Mouse (Mus musculus) left cerebral cortex, adult 18-20 months (tissue): ENCODE measurements at regions not wholly inside any gene's neighbourhood (a gene's known extent, or its start where the extent isn't known, plus 50 kb on each side); places are given as distances from the start of the nearest gene placed in this dataset.
"Not testable (repeated sequence)": the region's sequence is repeated elsewhere in the genome, so short reads cannot be mapped to it uniquely, and the experiment has no call there.

Experiments used
- DNase-seq, 2 experiments: peaks; one replicate each; pipeline ENCODE4 v3.0.0; 2021 to 2022; ENCODE audit warnings: low spot score in 2 of 2, mixed read lengths in 1 of 2

DNA sequence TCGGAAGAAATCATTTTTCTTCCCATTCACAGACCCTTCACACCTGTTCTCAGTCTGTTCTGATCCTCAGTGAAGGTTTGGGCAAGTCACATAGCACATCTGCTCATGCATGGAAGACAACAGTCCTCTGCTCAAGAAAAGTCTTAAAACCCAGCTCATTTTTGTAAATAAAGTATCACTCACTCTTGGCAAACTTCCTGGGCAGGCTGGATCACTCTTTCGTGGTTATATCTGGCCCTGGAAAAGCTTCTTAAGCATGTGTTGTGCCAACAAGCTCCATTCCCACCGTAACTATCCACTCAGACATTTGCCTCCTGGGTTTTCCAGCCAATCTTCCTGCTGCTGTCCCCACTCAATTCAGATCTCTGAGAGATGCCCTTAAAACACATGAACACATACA is 103.2 kb upstream of the Cep85l start:
- no peak for DNase-seq

DNA sequence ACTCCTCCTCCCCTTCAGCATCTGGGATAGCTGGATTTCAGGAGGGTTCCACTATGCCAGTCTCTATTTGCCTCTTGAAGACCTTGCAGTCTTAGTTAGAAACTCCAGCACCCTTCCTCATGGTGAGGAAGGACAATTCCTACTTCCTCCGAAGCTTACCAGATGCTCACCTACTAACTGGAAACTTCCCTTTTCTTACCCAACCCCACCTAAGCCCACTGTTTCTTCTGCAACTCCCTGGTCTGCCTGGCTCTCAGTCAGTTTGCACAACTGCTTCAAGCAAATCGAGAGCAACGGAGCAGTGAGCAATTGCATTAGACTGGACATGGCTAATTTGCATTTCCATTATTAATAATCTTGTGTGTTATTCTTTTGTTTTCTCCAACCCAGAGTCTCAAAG is 90.5 kb upstream of the Cep85l start:
- no peak for DNase-seq

DNA sequence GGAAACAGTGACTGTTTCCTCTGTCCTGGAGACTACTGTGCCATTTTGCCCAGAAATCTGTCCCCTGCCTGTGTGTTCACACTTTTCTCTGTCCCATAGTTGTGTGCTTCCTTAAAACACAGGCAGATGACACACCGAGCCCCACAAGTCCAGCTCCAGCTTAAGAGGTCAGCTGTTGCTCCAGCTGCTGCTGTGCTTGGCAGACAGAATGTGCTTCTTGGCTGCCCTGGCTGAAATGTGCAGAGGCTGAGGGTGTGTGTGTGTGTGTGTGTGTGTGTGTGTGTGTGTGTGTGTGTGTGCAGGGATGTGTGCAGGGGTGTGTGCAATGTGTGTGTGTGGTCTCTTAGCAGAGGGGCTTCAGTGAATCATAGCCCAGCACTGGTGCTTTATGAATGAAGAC is 89.9 kb upstream of the Cep85l start:
- DNase-seq: no peak

DNA sequence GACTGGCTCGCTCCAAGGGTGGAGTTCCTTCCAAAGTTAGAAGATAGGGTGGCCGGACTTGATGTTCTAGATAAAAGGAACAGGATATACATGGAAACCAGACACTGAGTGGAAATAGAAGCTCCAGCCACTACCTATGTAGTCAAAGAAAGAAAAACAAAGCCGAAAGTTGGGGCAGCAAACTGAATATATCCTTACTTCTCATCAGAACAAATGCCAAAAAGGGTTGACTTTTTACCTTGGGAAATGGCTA is 88.5 kb upstream of the Cep85l start:
- DNase-seq: no peak

DNA sequence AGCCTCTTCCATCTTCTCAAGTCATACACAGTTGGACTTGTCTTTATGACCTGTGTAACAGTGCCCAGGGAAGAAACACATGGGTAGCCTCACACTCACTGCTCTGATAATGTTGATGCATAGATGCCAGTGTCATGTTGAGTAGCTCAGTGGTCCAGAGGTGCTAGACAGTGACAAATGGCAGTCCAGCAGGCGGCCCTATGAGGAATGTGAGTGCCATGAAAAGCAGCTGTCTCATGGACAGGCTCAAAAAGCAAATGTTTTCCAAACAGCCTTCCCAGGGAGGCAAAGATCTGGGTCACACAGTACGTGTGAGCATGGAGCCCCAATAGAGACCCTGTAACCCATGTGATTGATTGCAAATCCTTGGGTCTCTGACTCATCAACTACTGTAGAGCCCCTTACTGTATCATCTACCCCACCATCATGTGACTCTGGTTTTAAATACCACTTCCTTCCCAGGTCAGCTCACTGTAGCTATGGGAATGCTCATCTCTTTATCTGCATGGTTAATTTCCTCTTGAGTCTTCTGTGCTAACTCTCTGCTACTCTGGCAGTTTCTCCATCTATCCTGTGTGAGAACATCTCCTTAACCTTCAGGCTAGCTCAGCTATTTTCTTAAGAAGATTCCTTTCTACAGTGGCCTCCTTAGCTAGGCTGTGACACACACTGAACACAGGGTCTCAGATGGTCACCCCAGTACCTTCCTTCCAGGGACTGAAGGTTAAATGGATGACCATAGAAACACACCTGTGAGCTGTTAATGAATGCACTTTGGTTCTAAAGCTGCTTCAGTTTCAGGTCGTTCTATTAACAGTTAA is 87.9 kb upstream of the Cep85l start:
- DNase-seq: no peak

DNA sequence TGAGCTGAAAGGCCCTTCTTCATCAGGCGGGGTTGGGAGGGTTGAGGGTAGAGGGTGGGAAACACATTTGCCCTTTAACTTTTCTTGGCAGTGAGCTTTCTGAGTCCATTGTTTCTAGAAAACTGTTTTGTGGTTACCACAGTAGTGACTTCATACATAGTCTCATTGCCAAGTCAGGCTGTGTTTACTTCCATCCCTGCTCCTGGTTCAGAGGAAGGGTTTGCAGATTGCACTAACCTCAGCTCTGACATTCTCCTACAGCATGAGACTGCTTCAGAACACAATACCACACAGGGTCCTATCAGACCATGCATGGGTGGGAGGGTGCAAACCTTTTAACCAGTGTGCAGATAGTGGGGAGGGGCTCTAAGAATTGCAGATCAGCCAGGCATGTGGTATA is 87.1 kb upstream of the Cep85l start:
- no peak for DNase-seq

DNA sequence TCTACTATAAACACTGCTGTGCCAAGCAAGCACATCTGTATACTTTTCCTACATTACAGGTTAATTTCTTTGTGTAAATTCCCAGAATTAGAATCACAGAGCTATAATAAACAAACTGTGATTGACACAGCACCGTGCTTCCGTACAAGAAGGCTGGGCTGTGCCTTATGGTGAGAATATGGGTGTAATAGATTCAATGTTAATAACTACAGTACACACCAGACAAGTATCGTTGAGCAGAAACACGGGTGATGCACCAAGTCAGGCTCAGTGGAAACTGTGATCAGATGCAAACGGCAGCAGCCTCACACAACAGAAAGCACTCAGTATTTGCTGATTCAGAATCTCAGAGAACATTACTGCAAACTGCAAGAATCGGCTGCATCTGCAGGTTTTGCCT is 86.5 kb upstream of the Cep85l start:
- no peak for DNase-seq

DNA sequence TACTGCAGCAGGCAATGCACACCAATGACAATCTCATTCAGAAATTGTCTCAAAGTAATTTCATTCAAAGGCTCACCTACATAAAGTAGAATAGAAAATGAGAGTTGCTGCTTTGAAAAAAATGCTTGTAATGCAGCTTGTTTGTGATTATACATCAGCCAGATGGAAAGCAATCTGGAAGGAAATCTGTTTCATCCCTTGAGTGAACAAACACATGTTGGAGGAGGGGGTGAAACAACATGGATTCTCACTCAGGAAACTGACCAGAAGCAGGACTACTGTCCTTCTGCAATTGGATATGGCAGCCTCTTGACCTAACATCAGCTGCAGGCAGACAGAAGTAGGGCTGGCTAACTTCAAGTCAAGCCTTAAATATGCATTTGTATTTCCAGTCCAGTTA is 84.8 kb upstream of the Cep85l start:
- no peak for DNase-seq

DNA sequence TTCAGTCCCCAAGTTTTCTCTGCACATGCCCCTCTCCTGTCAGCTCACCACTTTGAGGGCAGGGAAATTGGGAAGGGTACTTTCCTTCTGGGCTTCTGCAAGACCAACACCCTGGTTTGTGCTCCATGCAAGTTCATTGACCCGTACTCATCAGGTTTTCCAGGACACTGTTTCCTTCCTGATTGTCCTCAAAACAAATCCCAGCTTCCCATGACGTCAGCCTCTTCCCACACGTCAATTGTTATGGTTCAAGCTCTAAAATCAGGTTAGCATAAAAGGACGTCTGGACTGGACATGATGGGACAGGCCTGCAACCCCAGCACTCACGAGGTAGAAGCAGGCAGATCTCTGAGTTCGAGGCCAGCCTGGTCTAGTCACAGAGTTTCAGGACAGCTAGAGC is 84.3 kb upstream of the Cep85l start:
- DNase-seq: no peak

DNA sequence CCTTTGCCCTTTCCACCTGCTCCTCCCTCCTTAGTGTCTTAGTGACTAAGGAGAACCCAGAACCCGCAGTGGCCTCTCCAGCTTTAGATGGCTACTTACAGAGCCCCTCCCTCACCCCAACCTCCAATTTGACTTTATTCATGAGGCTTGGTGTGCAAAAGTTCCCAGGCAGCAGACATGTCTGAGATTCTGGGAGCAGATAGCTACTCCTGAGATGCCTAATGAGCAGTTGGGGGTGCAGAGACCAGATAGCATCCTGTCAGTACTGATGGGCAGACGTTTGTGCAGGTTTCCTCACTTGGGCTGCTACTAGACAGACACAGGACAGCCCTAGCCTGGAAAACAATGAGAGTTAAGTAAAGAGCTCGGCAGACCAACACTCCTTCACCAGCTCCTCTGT is 83.7 kb upstream of the Cep85l start:
- DNase-seq: no peak

DNA sequence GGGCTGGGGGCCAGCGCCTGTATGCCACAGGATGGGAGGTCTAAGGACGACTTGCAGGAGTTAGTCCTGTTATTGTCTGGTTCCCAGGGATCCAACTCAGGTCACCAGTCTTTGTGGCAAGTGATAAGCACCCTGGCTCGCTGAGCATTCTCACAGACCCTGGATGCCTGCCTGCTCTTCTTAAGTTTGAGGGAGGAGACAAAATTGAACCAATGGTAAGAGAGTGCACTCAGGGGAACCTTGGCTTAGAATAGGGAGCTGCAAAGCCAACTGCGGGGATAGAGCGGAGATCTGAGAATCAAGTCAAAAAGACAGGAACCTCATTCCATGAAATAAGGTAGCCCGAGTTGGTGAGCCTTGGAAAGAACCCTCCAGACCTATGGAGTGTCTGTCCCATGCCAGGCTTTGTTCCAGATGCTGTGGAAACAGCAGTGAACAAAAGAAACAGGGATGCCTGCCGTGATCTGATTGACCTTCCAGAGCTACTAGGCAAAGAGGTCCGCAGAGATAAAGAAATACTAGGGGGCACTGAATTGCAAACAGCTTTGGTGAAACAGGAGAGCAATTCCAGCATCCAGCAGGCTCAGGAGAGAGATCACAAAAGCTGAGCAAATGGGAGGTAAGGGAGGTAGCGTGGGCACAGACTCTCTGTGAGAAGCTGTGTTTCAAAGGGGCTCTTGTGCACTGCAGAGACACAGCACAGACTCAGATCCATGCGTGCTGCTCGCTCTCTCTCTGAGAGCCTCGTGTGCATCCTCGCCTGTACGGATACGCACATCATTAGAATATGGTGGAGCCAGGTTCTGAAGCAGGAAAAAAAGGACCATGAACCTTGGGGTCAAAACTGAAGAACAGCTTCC is 82.9 kb upstream of the Cep85l start:
- no peak for DNase-seq

DNA sequence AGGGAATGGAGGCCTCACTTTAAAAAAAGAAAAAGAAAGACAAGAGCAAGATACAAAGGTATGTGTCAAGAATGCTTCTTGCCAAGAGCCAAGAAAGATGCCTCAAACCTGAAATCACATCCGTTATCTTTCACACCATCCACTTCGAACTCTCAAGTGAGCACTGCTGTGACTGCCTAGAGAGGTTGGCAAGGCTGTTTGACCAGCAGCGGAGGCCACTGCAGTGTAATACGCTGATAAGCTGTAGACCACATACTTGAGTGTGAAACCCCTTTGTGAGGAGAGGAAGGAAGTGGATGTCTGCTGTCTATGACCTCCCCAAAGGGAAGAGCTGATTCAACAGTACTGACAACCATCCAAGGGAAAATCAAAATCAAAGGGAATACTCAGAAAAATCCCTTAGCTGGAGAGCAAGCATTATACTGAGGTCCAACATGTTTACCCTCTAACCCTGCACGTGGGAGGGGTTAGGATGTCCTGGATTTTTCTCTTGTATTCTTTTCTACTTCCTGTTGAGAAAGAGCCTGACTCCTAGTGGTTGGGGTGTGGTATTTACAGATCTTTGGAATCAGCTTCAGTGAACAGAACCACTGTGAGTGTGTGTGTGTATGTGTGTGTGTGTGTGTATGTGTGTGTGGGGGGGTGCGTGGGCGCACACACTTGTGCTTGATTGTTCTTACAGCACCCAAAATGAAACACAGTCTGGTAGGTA is 81.5 kb upstream of the Cep85l start:
- DNase-seq: no peak

DNA sequence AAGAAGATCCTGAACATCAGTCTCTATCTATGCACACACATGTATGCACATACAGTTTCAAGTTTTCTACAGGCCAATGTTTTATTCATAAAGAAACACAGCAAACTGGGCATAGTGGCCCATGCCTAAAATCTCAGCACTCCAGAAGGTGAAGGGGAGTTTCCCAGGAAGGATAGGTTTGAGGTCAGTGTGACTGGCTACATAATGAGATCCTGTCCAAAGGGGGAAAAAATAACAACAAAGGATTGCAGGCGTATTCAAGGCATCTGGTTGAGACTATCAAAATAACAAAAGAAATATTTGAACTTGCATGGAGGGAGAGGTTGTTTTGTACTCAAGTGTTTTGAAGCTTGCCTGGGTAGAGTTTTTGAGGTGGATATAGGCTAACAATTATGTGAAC is 80.0 kb upstream of the Cep85l start:
- not testable (repeated sequence) for DNase-seq

DNA sequence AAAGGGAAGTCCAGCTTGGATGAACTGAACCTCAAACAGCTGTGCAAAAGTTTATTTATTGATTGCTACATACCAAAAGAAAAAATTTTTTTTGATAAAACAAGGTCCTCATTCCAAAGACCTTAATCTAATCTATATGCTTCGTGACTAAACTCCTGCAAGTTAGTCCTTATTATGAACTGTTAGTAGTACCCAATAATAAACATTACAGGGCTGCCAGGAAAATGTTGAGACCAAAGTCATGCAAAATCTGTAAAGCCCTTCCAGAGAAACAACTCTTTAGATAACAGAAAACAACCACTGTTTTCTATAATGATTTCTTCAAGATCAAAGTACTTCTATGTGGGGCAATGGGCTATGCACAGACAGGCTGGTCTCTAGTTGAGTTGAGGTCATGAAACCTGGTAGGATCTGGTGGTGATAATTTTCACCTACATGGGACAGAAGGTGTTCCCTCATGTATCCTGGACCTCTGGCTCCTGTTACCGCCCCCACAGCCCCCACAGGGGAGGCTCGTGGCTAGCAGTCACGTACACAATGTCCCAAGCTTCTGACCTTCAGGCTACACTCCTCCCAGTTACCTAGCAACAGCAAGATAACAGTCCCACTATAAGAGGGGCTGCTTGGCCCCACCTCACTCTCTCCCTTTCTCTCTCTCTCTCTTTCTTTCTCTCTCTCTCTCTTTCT is 76.4 kb upstream of the Cep85l start:
- no peak for DNase-seq

DNA sequence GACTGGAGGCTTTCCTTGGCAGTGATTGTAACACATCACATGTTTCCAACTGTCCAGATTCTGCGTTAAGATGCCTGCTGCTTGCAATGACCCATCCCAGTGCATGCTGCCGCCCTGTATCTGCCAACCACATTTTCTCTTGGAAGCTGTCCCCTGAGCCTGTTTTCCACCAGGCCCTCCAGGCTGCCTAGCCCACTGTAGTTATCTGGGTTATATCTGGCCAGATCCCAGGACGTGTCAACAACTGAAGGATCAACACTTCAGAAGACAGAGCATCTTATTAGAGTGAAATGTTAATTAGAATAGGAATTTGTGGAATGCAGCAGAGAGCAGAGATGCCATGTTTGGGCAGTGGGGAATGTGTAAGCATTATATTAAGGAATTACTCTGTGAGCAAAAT is 65.0 kb upstream of the Cep85l start:
- no peak for DNase-seq

DNA sequence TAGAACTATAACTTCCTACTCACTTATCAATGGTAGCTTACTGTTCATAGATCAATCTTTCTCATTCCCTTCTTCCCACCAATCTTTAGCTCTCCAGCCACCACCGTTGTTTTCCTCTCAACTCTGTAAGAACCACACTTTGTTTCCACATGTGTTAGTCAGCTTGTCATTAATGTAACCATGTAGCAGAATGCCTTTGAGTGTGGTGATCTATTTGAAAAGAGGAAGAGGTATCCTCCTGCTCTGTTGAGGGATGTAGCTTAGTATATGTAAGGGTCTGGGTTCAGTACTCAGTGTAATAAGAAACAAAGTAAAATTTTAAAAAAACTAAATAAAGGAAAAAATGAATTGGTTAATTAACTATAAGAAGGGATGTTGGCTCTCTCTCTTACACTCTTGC is 63.7 kb upstream of the Cep85l start:
- DNase-seq: no peak

DNA sequence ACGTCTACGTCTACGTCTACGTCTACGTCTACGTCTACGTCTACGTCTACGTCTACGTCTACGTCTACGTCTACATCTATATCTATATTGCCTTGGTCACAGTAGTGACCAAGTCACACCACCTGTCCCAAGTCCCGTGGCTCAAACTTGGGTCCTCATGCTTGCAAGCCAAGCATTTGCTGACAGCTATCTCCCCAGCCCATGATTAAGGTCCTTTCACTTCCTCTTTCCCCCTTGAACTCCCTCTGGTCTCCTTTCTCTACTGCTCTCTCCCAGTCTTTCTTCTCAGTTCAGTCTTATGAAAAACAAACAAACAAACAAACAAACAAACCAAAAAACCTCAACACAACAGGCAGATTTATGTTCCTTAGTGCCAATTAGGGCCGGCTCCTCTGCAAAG is 63.2 kb upstream of the Cep85l start:
- no peak for DNase-seq

DNA sequence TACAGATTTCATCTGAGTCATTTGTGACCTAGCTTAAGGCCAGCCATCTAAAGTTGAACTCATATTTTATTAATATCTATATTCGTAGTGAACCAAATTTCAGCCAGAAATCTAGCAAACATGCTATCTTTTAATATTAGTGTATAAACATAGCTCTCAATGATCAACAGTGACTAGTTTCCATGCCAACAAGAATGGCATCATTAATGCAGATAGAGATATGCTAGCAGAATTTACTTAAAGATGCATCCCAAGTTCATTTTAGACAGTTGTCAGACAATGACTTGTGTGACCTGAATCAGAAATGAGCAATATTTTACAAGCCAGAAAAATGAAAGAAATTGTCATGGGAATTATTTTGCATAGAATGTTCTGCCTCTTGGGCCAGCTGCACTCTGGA is 60.5 kb upstream of the Cep85l start:
- no peak for DNase-seq

DNA sequence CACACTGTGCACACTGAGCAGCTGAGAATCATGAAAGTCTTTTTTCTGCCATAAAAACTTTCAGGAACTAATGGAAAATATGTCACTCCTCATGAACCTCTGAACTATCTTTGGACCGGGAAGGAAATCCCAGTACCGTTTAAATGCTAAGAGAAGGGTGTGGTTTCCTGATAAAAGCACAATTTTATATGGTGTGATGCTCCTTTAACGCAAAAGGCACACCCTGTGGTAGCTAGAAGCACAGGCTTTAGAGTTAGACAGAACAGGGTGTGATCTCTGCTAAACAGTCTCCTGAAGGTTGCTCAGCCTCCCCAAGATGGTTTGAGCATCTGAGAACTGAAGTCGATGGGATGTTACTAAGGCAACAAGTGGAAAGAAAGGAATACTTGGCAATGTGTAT is 58.6 kb upstream of the Cep85l start:
- no peak for DNase-seq

DNA sequence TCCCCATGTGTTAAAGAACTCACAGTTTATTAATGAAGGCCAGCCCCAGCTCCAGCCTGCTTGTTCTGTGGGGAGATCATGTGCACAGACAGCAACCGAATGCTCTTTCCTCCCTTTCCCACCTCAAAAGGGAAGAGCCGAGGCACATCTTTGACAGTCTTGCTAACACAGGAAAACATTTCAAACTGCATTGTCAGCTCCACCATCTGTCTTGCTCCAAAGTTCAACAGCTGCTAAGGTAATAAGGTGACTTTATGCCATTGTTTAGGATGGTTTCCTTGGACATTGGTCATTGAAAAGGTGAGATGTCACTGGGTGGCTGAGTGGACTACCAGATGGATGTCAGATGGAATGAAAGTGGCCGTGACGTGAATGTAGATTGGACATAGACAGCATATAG is 58.0 kb upstream of the Cep85l start:
- DNase-seq: no peak

DNA sequence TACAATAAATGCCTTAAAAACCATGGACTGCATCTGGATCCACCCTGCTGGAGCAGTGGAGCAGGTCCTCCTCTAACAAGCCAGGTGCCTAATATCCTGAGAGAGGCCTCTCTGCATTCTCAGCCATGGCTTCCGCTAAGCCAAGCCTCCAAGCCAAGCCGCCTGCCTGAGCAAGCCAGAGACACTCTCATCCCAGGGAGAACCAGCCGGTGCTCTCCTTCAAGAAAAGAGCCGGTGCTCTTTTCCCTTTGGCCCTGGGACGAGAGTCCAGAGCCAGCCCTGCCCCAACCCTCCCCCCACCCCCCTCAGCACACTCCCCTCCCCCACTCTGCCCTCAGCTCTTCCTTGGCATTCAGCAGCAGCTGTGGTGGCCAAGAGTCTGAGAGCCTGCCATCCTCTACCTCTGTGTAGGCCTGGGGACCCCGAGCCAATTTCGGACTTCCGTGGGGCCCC is 56.3 kb upstream of the Cep85l start:
- no peak for DNase-seq
